Mouse (Mus musculus): ENCODE measurements around the gene Pom121.
"Not testable (repeated sequence)": the region's sequence is repeated elsewhere in the genome, so short reads cannot be mapped to it uniquely, and the experiment has no call there.

Gene Pom121

GRCm38 (mm10) chr5:135394004-135394823, at the start of gene Pom121:
Pom121 (minus strand) TSS chr5:135394546.
- peak; percentile 74 for DNase-seq

DNA sequence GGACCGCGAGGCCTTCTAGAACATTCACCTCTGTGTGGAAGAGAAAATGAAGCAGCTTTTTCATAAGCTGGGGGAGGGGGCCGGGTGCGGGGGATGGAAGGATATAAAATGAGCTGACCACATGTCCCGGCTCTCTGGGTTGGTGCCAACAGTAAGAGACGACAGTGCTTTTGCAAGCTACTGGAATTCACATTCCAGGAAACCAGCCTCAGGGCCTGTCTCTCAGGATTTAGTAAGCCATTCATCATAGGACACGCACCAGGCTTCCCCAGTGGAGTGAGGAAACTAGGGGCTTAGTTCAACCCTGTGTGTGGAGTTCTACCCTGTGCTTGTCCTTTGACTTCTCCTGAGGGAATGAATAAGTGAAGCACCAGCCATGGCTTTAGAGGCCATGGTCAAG, 48.1 kb upstream of the Pom121 start:
- no peak for DNase-seq

GRCm38 (mm10) chr5:135435039-135435438, 40.7 kb upstream of the Pom121 start:
- no peak for DNase-seq

- no peak for DNase-seq
Observed at GRCm38 (mm10) chr5:135433861-135434260, 39.5 kb upstream of the Pom121 start.

DNA sequence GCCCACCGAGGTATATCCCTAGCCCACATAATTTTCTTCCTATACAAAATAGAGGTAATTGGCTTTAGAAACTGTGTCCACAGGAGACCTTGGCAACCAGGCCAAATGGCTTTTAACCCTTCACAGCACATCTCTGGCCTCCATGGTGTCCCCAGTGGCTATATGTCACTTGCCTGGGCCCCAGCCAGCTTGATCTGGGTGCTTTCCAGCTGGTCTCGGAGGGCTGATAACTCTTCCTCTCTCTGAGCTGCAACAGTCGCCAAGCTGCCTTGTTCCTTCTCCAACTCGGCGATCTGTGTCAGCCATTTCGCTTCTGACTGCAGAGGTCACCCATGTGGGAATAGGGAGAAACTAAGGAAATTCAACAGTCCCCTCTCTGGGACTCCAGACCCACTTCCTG, 36.8 kb upstream of the Pom121 start:
- no peak for DNase-seq

- no peak for DNase-seq
Observed at GRCm38 (mm10) chr5:135428786-135429185, 34.4 kb upstream of the Pom121 start.

DNA sequence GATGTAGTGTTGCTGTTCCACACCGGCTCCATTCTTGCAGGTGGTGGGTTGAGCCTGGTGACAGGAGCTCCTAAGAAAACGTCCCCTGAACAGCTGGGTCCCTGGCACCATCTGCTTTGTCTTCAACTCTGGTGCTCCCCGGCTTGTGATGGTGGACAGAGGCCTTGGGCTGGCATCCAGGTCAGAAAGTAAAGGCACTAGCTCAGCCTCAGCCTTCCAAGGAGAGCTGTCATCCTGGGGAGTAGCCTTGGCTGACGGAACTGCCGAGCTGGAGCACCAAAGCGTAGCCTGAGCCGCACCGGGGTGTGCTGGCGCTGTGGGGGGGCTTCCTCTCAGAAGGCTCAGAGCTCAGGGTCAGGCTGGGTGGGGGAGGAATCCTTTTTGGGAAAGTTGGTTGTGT, 15.9 kb upstream of the Pom121 start:
- DNase-seq = no peak

DNA sequence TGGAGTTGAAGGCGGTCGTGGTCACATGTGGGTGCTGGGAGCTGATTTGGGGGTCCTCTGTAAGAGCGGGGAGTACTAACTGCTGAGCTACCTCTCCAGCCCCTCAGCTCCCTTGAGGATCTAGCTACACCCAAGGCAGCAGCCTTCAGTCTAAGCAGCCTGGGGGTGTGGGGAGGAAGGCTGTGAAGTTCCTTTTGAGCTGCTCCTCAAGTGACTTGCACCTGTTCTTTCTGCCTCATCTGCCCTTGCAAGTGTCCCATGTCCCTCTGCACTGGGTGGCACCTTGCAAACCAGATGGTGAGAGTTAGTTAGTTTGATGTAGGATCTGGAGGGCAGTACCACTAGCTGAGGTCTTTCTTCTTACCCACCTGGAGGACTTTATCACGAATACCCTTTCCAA, 13.8 kb upstream of the Pom121 start:
- DNase-seq = no peak

DNA sequence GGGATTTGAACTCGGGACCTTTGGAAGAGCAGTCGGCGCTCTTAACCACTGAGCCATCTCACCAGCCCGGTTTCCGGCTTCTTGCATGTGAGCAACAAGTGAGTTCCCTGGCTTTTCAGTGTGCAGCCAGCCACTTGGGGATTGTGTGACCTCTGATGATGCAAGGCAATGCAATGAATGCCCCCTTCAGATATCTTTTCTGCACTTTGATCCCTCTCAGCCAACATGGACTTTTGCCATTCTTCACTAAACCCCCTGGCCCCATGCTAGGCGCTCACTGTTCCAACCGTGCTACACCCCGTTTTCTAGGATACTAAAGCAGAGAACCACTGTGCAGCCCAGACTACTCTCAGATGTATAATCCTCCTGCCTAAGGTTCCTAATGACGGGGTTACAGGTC, 11.1 kb upstream of the Pom121 start:
- no peak for DNase-seq

DNA sequence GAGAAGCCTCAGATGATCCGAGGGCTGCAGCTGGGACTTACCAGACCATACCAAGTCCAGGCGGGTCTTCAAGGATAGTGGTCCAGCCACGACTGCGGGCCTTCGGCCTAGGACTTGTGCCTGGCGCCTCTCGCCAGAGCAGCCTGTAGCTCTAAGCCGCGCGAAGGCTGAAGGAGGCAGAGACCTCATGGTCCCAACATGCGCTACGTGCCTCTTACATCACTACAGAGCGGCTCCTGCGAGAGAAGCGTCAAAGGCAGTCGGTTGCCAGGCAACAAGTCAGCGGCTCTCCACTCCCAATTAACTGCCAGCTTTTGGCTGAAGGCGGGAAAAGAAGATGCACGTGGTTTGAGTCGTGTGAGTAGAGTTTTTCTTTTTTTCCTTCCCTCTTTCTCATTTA, 10.3 kb upstream of the Pom121 start:
- no peak for DNase-seq

DNA sequence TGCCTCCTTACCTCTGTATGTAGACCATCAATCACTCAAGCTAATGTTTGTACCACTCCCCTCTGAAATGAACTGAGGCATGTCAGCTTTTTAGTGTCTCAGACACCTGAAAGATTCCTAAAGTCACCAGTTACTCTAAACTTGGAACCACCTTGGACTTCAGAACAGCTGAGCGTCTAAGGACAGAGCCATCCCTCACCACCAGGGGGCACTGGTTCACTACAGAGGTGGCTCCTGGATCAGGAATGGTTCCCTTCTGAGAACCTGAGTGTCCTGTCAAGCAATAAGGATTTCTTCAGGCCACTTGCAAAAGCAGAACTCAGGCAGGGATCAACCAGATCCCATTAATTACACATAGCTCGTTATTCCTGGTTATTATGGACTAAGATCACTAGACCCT, 5.9 kb upstream of the Pom121 start:
- DNase-seq = peak; percentile 65

GRCm38 (mm10) chr5:135399382-135399781, 5.0 kb upstream of the Pom121 start:
- DNase-seq = no peak

GRCm38 (mm10) chr5:135395826-135396225, 1.5 kb upstream of the Pom121 start:
- no peak for DNase-seq

- DNase-seq = no peak
Observed at GRCm38 (mm10) chr5:135383771-135384170, 10.6 kb downstream of the Pom121 start.

DNA sequence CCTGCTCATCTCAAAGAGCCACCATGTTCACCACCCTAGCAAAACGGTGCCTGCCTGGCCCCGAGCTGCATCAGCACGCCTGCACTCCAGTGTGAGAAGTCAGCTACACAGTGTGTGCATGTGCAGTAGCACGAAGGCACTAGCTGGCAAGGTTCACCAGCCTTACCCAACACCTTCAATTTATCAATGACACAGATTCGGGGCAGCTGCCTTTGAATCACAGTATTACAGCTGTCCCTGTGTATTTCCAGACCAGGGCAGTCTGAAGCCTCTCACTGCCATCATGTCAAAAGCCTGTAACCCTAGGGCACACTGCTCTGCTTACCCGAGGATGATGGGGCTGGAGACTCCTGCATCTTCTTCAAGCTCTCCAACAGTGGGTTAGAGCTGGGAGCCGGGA, 11.6 kb downstream of the Pom121 start:
- DNase-seq = no peak

GRCm38 (mm10) chr5:135381356-135381925, 12.9 kb downstream of the Pom121 start:
- DNase-seq = no peak

GRCm38 (mm10) chr5:135380681-135381080, 13.7 kb downstream of the Pom121 start:
- no peak for DNase-seq

DNA sequence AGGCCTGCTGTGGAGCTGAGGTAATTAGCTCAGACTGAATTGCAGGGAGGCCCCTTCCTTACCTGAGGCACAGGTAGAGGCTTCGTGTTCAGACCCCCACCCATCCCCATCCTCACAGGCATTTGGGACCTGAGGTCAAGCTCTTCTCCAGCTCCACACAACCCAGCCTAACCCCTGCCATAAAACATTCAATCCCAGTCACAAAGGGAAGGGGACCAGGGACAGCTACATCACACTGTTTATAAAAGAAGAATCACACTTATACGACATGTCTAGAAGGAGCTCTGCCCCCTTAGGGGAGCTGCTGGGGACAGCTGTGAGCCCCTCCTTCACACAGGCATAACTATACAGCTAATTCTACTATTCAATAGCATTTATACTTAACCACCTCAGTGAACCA, 18.0 kb downstream of the Pom121 start:
- DNase-seq = no peak

- DNase-seq = no peak
Observed at GRCm38 (mm10) chr5:135375167-135375566, 19.2 kb downstream of the Pom121 start.

- no peak for DNase-seq
Observed at GRCm38 (mm10) chr5:135373601-135374000, 20.7 kb downstream of the Pom121 start.

GRCm38 (mm10) chr5:135371195-135371594, 23.2 kb downstream of the Pom121 start:
- no peak for DNase-seq

- DNase-seq = peak; percentile 95
Observed at GRCm38 (mm10) chr5:135369787-135370654, 24.3 kb downstream of the Pom121 start, which contains the start of gene Nsun5. Nsun5 (plus strand) TSS chr5:135369953.

DNA sequence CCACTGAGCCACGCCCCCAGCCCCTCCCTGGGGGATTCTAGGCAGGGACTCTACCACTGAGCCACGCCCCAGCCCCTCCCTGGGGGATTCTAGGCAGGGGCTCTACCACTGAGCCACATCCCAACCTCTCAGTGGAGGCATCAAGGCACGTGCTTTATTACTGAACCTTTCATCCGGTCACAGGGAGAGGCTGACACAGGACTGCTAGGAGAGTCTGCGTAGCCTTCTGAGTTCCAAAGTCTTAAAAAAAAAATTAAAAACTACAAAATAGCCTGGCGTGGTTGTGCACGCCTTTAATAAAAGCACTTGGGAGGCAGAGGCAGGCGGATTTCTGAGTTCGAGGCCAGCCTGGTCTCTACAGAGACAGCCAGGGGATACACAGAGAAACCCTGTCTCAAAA, 25.1 kb downstream of the Pom121 start:
- not testable (repeated sequence) for DNase-seq

DNA sequence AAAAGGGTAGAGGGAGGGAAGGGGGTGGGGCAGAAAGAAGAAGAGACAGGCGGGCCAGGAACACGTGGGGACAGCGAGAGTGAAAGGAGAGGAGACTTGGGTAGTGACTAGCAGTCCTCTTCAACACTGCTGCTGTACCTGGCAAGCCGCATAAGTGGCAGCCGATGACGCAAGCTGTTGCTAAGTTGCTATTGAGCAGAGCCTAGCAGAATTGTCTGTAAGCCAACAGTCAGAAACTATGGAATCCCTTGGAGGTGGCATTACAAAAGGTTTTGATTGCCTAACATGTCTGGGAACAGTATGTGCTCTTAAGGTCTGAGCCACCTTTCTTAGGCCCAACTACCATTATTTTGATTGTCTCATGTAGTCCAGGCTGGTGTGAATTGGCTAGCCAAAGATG, 26.0 kb downstream of the Pom121 start:
- no peak for DNase-seq

Measured in cerebellum, adult 8-10 months (tissue).